Mouse (Mus musculus) forebrain, postnatal 0 days (tissue): ENCODE data around the gene Gm4756. TPM values are rescaled to one million over a fixed set of nuclear protein-coding genes. Genes with fewer than 3 reads are reported as not detected.
"Not testable (repeated sequence)": the region's sequence is repeated elsewhere in the genome, so short reads cannot be mapped to it uniquely, and the experiment has no call there.

Experiments
- ATAC-seq: fragments of 200-750 bp; cut with Nextera tagmentation; 2 replicates; pipeline ENCODE4 v1.8.0; 2017; ENCODE audit warnings: mild to moderate bottlenecking, moderate library complexity
- DNase-seq: peaks from one replicate; pipeline ENCODE4 v3.0.0-alpha.2; 2015
- H3K27ac ChIP-seq: fragments of 300-500 bp; sonication (generic); 2 replicates; pipeline ENCODE4 v1.5.1; 2014; ENCODE audit warnings: low read depth, mild to moderate bottlenecking, antibody characterized with exemption, low read length, moderate library complexity, mixed read lengths
- H3K27me3 ChIP-seq: fragments of 300-500 bp; sonication (generic); 2 replicates; pipeline ENCODE4 v1.6.1; 2014; ENCODE audit warnings: mild to moderate bottlenecking, low read length, mixed read lengths; ENCODE audit not compliant: insufficient read depth
- H3K36me3 ChIP-seq: fragments of 300-500 bp; sonication (generic); 2 replicates; pipeline ENCODE4 v1.6.1; 2014; ENCODE audit warnings: mild to moderate bottlenecking, moderate library complexity; ENCODE audit not compliant: insufficient read depth
- H3K4me1 ChIP-seq: fragments of 300-500 bp; sonication (generic); 2 replicates; pipeline ENCODE4 v1.6.1; 2014; ENCODE audit warnings: antibody characterized with exemption; ENCODE audit not compliant: insufficient read depth
- H3K4me2 ChIP-seq: fragments of 300-500 bp; sonication (generic); 2 replicates; pipeline ENCODE4 v1.6.1; 2014; ENCODE audit warnings: low read depth, mild to moderate bottlenecking, moderate library complexity
- H3K4me3 ChIP-seq: fragments of 300-500 bp; sonication (generic); 2 replicates; pipeline ENCODE4 v1.5.1; 2014; ENCODE audit warnings: low read depth, low read length, mixed read lengths
- H3K9ac ChIP-seq: fragments of 300-500 bp; sonication (generic); 2 replicates; pipeline ENCODE4 v1.6.1; 2014; ENCODE audit warnings: mild to moderate bottlenecking
- H3K9me3 ChIP-seq: fragments of 300-500 bp; sonication (generic); 2 replicates; pipeline ENCODE4 v1.6.1; 2016; ENCODE audit warnings: low read length
- CTCF ChIP-seq: sonication (generic); IDR thresholded peaks from 2 replicates; pipeline ENCODE4 v1.5.1; 2016; ENCODE audit warnings: antibody characterized with exemption, control low read depth, low read depth
- WGBS: fragments of 180-500 bp; shearing (Covaris S2); extraction: QIAGEN DNeasy Blood & Tissue Kit; methylation state at CpG from one replicate; pipeline ENCODE4 v1.1.7; 2014; 5-methylcytosine and 5-hydroxymethylcytosine counted together
- polyA plus RNA-seq: library from polyadenylated mRNA; unstranded; fragments of >200 nt; fragmentation: Nextera tagmentation; extraction: Ambion mirVana; gene quantifications from 2 replicates; pipeline ENCODE4 v1.2.1, GENCODE M21; 2015
- total RNA-seq: library from RNA; depleted of rRNA; stranded (reverse); fragments of >200 nt; gene quantifications from 2 replicates; pipeline ENCODE4 v1.2.3, GENCODE M21; 2014

Gene Gm4756
- total and polyA plus RNA-seq, 2 experiments from 2014 or later = not detected

- H3K27me3 ChIP-seq = no peaks in the 10 kb centered on the region
Observed at GRCm38 (mm10) chr12:72648921-72649320, 540 bp downstream of the Gm4756 start.

GRCm38 (mm10) chr12:72638025-72638424 lies 11.4 kb downstream of the Gm4756 start:
- H3K4me2 ChIP-seq = no peak overlapping the region
- no peaks in the 10 kb centered on the region for H3K4me1 ChIP-seq
- H3K4me3 ChIP-seq = no peak overlapping the region
- no peak overlapping the region for H3K27ac ChIP-seq
- WGBS = 90% methylated on average over 3 of the region's 3 CpGs
- ATAC-seq (no peak), DNase-seq (no peak)
- no peaks in the 10 kb centered on the region for H3K36me3 ChIP-seq
- TF ChIP-seq CTCF = no peak
- no peaks in the 10 kb centered on the region for H3K27me3 ChIP-seq
- no peaks in the 10 kb centered on the region; the same call in 1 of the 2 replicates for H3K9me3 ChIP-seq
- H3K9ac ChIP-seq = no peak overlapping the region

More at GRCm38 (mm10) chr12:72648921-72649320, 540 bp downstream of the Gm4756 start:
- H3K4me2 ChIP-seq = no peak overlapping the region
- no peaks in the 10 kb centered on the region for H3K4me1 ChIP-seq
- H3K27ac ChIP-seq = no peak overlapping the region
- no peaks in the 10 kb centered on the region for H3K9me3 ChIP-seq
- H3K36me3 ChIP-seq = no peaks in the 10 kb centered on the region
- no peak overlapping the region for H3K9ac ChIP-seq
- WGBS = 94% methylated on average over 14 of the region's 14 CpGs
- no peak overlapping the region for H3K4me3 ChIP-seq
- DNase-seq = no peak
- ATAC-seq = no peak
- no peak for TF ChIP-seq CTCF

- DNase-seq = no peak
- Histone ChIP-seq H3K9me3 (no peaks in the 10 kb centered on the region), H3K27ac (no peak overlapping the region), H3K9ac (no peak overlapping the region), H3K4me3 (no peak overlapping the region), H3K4me2 (no peak overlapping the region), H3K4me1 (no peaks in the 10 kb centered on the region), H3K36me3 (no peaks in the 10 kb centered on the region), H3K27me3 (no peaks in the 10 kb centered on the region)
- ATAC-seq = no peak
- WGBS = 91% methylated on average over 7 of the region's 7 CpGs
- no peak for TF ChIP-seq CTCF
Observed at GRCm38 (mm10) chr12:72628751-72629150, 20.7 kb downstream of the Gm4756 start.

- H3K4me3 ChIP-seq = no peak overlapping the region
- H3K36me3 ChIP-seq = no peaks in the 10 kb centered on the region
- no peaks in the 10 kb centered on the region for H3K27me3 ChIP-seq
- ATAC-seq (no peak), DNase-seq (no peak)
- H3K9ac ChIP-seq = no peak overlapping the region
- H3K4me1 ChIP-seq = no peaks in the 10 kb centered on the region
- H3K4me2 ChIP-seq = no peak overlapping the region
- H3K27ac ChIP-seq = no peak overlapping the region
- no peak for TF ChIP-seq CTCF
- 88% methylated on average over 5 of the region's 5 CpGs for WGBS
- H3K9me3 ChIP-seq = no peaks in the 10 kb centered on the region
Observed at GRCm38 (mm10) chr12:72622853-72623496, 26.5 kb downstream of the Gm4756 start.

- Histone ChIP-seq H3K9me3 (no peaks in the 10 kb centered on the region), H3K4me2 (no peak overlapping the region), H3K4me1 (no peaks in the 10 kb centered on the region), H3K9ac (no peak overlapping the region), H3K27me3 (no peaks in the 10 kb centered on the region), H3K36me3 (no peaks in the 10 kb centered on the region), H3K4me3 (no peak overlapping the region), H3K27ac (no peak overlapping the region)
- ATAC-seq = no peak
- DNase-seq = no peak
- WGBS = 76% methylated on average over 1 of the region's 1 CpGs
- no peak for TF ChIP-seq CTCF
Observed at GRCm38 (mm10) chr12:72621441-72621840, 28.0 kb downstream of the Gm4756 start.

GRCm38 (mm10) chr12:72620856-72621255 lies 28.6 kb downstream of the Gm4756 start:
- no peaks in the 10 kb centered on the region for H3K9me3 ChIP-seq
- no peaks in the 10 kb centered on the region for H3K27me3 ChIP-seq
- no peak overlapping the region for H3K27ac ChIP-seq
- no peak overlapping the region for H3K4me2 ChIP-seq
- DNase-seq (no peak), ATAC-seq (no peak)
- H3K4me1 ChIP-seq = no peaks in the 10 kb centered on the region
- H3K9ac ChIP-seq = no peak overlapping the region
- H3K4me3 ChIP-seq = no peak overlapping the region
- H3K36me3 ChIP-seq = no peaks in the 10 kb centered on the region
- WGBS = 91% methylated on average over 7 of the region's 7 CpGs
- TF ChIP-seq CTCF = no peak

- no peak for DNase-seq
- Histone ChIP-seq H3K4me2 (no peak overlapping the region), H3K27ac (no peak overlapping the region), H3K36me3 (no peaks in the 10 kb centered on the region), H3K27me3 (no peaks in the 10 kb centered on the region), H3K4me3 (no peak overlapping the region), H3K9me3 (no peaks in the 10 kb centered on the region), H3K4me1 (no peaks in the 10 kb centered on the region), H3K9ac (no peak overlapping the region)
- TF ChIP-seq CTCF = no peak
- 86% methylated on average over 3 of the region's 3 CpGs for WGBS
- ATAC-seq = no peak
Observed at GRCm38 (mm10) chr12:72612053-72612452, 37.4 kb downstream of the Gm4756 start.

- not testable (repeated sequence) for H3K4me3 ChIP-seq, H3K4me2 ChIP-seq, H3K36me3 ChIP-seq, H3K27ac ChIP-seq, H3K9me3 ChIP-seq, H3K9ac ChIP-seq, H3K4me1 ChIP-seq, H3K27me3 ChIP-seq, DNase-seq, ATAC-seq
- 91% methylated on average over 2 of the region's 2 CpGs for WGBS
Observed at GRCm38 (mm10) chr12:72598731-72599130, 50.7 kb downstream of the Gm4756 start.
